Mouse (Mus musculus) kidney, adult 2 months (tissue): ENCODE results near the gene Zfp384.

Experiments
- CTCF ChIP-seq: fragments of 200-500 bp; conservative IDR thresholded peaks from 2 replicates; pipeline ENCODE4 v1.5.1; 2011; ENCODE audit warnings: low read depth, mild to moderate bottlenecking, control low read depth, low read length, moderate library complexity, mixed read lengths; ENCODE audit not compliant: insufficient read depth, insufficient read length
- POLR2A ChIP-seq: fragments of 200-500 bp; IDR thresholded peaks from one replicate; pipeline ENCODE4 v1.6.1; 2011; ENCODE audit warnings: low read depth, low read length, control low read depth

DNA sequence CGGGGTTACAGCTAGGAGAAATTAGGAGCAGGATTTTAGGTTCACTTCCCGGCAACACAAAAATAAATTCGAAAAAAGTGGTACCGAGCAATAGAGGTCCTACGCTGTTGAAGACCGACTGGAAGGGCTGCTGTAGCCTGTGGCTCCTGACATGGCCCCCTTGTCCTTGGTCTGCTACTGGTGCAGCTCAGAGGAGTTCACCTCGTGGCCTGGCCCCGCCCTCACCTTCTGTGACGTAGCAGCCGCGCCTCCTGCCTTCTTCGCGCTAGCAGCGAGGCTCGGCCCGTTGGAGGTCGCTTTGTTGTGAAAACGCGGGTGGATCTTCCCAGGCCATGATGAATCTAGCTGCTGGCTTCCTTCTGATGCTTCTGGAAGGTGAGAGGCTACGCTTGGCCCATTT is 40.7 kb downstream of the Zfp384 start, which contains the start of gene Acrbp:
- no peak for TF ChIP-seq CTCF
- no peak for TF ChIP-seq POLR2A
